Mouse (Mus musculus): ENCODE results near the gene Npw. TPM values are rescaled to one million over a fixed set of nuclear protein-coding genes. Genes with fewer than 3 reads are reported as not detected.

Gene Npw
- polyA plus RNA-seq, 1 experiment = not detected

DNA sequence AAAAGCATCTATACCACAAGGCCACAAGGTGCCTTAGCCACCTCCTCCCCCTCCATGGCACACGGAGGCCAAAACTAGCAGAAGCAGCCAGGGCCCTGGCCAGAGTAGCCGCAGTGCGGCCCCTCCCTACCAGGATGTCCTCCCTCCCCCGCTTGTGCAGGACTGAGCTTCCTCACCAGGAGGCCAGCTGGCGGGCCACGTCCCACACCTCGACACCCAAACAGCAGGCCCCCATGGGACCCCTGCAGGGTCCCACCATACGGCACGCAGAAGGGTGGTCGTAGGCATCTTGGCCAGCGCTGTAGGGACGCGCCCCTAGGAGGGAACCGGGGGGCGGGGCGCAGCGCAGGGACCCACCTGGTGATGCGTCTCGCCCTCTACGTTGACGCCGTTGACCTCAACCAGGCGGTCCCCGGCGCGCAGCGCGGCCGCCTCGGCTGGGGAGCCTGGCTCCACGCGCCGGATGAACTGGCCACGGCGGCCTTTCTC, 8.6 kb downstream of the Npw start:
- no peak for TF ChIP-seq GATA1 (IDR thresholded peaks at IDR 0.05; ENCODE audit: low read length)

DNA sequence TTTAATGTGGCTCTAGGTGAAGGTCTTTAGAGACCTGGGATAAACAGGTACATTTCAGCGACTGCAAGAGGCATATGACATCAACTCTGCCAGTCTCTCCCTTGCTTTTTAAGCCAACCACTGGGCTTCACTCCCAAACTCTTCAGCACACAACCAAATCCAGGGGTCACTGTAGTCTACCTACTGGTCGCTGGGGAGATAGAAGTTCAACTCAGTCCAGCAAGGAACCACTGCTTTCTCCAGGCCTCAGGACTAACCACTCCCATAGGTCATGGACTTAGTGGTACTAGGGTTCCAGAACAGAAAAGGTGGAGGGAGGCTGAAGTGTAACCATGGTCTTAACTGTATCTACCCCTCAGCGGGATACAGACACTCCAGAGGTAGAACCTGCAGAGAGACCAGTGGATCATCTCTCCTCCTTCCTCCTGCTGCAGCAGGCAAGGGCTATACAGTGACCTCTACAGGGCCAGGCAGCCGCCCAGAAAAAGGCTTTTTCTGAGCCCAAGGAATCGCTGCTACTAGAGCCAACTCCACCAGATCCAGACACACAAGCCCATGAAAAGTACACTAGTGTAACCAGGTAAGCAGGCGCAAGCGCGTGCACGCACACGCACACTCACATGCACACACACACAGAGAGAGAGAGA, 9.4 kb downstream of the Npw start:
- TF ChIP-seq GATA1 (IDR thresholded peaks at IDR 0.05; ENCODE audit: low read length) = no peak

DNA sequence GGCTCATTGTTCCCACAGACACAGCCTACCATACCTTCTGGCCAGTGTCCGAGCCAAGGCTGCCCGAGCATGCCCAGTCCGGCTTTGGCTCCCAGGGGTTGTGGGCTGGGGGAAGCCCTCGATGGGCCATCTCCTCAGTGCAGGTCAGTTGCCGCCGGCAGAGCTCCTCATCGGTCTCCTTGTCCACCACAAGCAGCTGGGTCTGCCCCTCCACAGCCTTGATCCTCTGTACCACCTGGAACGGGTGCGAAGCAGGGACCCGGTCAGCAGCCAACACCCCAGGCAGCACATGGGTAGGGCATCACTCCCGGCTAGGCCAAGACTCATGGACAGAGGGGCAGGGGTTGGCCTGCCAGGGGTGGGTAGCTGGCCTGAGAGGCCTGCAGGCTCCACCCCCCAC, 10.8 kb downstream of the Npw start:
- no peak for TF ChIP-seq GATA1 (IDR thresholded peaks at IDR 0.05; ENCODE audit: low read length)

DNA sequence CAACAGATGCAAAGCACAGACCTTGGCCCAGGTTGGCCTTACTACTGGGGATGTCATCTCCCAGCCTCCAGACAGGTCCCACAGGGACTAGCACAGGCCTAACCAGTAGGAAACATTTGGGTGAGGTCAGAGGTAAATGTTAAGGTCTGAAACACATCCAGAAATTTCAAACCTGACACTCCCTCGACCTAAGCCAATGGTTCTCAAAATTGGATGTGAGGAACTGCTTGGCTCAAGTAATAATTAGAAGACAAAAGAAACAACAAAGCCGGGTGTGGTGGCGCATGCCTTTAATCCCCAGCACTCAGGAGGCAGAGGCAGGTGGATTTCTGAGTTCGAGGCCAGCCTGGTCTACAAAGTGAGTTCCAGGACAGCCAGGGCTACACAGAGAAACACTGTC, 11.9 kb downstream of the Npw start:
- no peak for TF ChIP-seq GATA1 (IDR thresholded peaks at IDR 0.05; ENCODE audit: low read length)

DNA sequence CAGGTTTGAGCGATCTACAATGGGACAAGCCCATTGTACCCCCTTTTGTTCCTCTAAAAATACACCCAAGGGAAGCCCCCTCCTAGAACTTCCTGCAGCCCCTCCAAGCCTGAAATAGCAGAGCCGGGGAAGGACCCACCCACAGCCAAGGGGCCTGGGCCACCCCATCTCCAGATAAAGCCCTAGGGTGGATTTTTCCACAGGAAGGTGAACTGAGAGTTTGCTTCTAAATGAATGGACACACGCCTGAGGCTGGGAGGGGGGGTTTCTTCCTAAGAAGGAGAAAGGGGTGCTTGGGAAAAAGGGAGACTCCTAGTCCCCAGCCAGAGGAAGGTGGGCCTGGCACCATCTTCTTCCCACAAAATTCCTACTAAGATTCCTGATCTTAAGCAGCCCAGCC, 12.3 kb downstream of the Npw start:
- TF ChIP-seq GATA1 (IDR thresholded peaks at IDR 0.05; ENCODE audit: low read length) = no peak

DNA sequence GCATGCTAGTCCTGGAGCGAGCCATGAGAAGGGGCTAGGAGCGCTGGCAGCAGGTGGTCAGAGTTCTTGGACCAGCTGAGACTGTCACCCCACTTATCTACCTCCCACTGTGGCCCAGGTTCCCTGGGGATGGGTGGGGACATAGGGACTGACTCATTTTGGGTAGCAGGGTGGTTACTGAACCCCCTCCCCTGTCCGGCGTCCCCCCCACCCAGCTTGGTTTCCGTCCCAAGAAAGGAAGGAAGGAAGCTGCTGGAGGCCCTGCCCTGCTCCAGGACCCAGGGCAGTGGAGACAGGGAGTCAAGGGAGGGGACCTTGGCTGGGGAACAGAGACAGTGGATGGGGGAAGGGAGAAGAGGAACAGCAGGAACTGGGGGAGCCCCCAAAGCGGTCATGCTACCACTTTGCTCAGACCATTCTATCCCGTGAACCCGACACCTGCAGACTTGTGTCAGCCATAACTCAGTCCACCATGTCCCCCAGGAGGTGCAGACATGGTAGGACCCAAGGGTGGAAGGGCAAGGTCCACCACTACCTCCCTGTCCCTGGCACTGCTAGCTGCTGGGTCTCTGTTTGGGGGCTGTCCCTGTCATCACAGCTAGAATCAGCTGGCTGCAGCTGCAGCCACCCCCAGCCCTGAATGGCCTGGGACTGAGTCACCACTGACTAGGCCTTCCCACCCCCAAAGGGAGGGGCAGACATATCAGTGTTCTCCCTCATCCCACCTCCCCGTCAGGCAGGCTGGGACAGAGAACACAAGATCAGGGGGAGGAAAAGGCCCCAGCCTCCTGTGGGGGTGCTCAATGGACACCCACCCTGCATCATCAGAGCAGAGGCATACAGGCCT, 13.2 kb downstream of the Npw start:
- TF ChIP-seq GATA1 (IDR thresholded peaks at IDR 0.05; ENCODE audit: low read length) = no peak

DNA sequence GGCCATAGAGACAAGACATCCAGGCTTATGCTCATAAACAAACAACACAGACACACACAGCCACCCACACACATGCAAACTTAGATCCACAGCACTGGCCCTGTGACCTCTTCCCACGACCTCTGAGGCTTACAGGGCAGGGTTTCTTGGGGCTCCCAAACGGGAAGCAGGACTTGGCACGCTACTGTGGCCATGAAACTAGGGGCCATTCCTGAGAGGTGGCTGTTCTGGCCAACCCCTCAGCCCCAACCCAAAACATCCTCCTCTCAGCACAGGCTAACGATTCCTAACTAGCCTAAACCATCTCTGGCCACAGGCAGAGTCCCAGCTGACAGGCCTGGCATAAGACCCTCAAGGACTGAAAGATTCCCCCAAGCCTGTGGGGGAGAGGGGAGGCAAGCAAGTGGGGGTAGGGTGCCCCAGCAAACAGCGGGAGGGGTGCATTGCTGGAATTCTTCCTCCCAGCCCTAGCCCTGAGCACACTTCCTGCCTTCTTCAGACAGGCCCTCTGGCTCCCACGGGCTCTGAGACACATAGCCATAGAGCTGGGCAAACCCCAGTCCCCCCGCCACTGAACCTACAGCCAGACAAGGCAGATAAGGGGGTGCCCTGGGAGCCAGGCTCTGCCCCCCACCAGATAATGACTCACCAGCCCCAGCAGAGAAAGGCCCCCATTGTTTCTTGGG, 14.1 kb downstream of the Npw start:
- TF ChIP-seq GATA1 (IDR thresholded peaks at IDR 0.05; ENCODE audit: low read length) = no peak

DNA sequence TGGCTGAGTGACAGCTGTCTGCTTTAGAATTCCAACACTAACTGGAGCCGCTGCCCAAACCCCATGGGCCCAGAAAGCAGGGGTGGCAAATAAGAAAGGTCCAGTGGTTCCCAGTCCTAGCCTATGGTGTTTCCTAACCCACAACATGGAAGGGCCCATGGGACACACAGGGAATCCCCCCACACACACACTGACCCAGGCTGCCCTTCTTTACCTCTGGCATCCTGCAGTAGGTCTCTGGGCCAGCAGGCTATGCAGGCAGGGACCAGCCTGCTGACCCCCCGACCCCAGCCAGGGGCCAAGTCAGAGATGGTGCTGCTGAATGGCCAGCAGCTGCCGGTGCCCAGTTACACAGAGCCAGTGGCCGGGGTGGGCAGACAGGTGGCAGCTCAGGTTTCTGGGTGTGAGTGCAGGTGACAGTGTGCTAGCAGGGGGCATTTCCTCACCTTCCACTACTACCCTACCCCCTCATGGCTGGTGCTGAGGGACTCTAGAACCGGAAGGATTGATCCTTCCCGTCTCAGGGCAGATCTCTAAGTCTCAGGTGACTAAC, 15.4 kb downstream of the Npw start:
- no peak for TF ChIP-seq GATA1 (IDR thresholded peaks at IDR 0.05; ENCODE audit: low read length)

DNA sequence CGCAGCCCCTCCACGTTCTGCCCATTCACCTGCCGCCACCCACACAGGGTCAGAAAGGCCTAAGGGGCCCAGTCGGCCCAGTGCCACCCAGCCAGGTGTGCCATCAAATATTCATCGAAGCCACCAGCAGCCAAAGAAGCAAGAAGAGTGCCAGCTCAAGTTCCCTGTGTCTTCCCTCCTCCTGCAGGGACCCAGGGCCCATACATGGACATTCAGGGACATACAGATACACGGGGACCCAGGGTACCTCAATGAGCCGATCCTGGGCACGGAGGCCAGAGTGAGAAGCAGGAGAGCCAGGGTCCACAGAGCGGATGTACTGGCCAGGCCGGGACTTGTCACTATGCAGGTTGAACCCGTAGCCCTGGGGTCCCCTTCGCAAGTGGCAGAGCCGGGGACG, 16.3 kb downstream of the Npw start:
- no peak for TF ChIP-seq GATA1 (IDR thresholded peaks at IDR 0.05; ENCODE audit: low read length)

DNA sequence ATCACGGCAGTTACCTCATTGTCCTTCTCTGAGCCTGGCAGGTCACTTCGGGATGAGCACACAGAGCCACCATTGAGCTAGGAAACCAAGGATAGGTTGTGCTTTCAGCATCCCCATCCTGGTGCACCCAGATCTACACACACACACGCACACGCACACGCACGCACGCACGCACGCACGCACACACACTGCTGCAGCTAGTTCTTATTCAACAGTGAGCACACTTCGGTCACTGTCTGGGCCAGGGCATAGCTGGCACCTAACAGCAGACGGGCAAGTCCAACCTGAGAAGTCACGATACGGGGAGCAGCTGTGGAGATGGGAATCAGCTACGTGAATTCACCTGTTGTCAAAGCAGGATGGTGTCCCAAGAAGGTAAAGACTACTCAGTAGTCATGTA, 17.7 kb downstream of the Npw start:
- TF ChIP-seq GATA1 (IDR thresholded peaks at IDR 0.05; ENCODE audit: low read length) = no peak

DNA sequence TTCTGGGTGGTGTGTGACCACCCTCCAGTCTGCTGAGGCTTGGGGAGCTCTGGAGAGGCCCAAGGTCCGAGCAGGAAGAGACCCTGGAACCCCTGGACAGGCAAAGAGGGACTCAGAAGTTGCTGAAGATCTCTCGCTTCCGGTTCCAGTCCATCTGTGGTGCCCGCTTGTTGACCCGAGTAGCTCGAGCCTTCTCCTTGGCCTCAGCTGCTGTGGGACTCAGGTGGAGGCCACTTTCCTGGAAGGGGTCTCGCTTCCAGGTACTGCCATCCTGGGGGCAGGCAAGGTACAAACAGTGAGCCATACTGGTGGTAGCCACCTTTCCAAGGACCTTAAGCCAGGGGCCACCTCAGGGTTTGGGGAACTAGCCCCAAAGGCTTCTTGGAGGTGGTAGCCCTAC, 18.1 kb downstream of the Npw start:
- TF ChIP-seq GATA1 (IDR thresholded peaks at IDR 0.05; ENCODE audit: low read length) = no peak

DNA sequence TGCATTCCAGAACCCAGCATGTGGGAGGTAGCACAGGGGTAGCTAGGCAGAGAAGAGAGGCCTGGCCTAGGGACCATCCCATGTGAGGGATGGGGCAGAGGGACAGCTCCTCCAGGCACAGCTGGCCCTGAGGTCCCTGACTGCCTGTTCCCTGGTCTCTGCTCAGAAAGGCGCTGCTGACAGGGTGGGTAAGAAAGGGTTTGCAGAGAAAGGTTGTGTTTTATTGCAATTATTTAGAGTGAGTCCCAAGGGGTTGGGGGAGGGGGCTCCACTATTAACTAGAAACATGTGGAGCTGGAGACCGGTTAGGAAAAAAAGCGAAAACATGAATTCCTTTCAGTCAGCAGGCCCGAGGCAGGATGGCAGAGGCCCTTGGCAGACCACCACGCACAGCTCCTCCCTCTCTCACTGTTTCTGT, 18.7 kb downstream of the Npw start:
- no peak for TF ChIP-seq GATA1 (IDR thresholded peaks at IDR 0.05; ENCODE audit: low read length)

DNA sequence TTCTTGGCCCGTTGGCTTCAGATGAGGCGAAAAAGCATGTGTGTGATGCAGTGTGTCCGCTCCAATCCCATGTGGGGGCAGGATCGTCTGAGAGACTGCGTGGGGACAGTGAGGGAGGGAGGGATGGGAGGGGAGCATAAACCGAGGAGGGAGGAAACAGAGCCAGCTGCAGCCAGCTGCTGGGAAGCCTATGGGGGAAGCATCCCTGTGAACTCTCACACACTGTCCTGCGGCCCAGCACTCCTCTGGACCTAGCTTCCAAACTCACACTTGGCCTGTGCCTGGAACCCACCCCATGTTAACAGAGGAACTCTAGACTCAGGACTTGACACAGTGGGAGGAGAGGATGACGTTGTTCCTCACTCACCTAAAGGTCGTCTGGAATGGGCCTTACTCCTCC, 19.4 kb downstream of the Npw start:
- no peak for TF ChIP-seq GATA1 (IDR thresholded peaks at IDR 0.05; ENCODE audit: low read length)

DNA sequence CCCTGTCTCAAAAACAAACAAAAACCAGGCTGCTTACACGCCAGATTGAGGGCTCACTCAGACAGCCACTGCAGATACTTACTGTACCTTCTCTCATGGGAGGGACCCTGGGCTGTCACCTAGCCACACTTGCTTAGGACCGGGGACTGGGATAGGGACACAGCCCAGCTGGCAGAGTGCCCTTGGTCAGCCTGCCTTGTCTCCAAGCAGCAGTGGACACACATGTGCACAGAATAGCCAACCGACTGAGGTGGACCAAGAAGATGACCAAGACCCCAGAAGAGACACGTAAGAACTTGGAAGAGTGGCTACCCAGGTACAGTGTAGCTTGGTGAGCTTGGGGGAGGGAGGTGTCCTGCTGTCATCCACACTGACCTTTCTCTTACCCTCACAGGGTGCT, 20.0 kb downstream of the Npw start:
- no peak for TF ChIP-seq GATA1 (IDR thresholded peaks at IDR 0.05; ENCODE audit: low read length)

DNA sequence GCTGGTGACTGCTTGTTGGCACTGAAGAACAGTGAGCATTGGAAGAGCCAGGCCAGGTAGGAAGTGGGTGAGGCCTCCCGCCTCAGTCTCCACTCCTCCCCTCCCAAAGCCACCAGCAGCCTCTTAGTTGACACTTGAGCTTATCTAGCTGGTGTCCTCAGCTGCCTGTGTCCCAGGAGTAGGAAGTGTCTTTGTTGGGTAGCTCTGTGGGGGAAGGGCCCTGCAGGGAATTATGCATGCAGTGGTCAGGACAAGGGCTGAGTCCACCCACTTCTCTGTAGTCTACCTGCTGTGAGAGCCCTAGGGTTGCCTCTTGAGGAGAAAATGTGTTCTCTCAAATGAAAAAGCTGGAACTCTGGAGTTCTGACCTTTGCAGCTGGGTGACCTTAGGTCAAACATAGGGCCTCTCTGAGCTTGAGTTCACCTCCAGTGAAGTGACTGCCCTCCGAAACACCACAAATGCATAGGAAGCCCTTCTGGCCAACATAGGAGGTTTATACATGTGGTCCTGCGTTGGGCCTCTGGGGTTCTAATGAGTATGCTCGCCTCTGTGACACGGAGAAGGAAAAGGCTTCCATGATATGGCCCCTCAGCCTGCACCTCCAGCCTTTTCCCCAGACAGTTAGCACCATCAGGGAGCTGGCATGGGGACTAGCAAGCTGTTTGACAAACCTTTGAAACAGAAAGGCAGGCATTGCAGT, 21.3 kb downstream of the Npw start:
- TF ChIP-seq GATA1 (IDR thresholded peaks at IDR 0.05; ENCODE audit: low read length) = no peak

All from G1E-ER4 (cell line).